ENCODE assay signal across 8 mouse cellular contexts in the genomic region with DNA sequence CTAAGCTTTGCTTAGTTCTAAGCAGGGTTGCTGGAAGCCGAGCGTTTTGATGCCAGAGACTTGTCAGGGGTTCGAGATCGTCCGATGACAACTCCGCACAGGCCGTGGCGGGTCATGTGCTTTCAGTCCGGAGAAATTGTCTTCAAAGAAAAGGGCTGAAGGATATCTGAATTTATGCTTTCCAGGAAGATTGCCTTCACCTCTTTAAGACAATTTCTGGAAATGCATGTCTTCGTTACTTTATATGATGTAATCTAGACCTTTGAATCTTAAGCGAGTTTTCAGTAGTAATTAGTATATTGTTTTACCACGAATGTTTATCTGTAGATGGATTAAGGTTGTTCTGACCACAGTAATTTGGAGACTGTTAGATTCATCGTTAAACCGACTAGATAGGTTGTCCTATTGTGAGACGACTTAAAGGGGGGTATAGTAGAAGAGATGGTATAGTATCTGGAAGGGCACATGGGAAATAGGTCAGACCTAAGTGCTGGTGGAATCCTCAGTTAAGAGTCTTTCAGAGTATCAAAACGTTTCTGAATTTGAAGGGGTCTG. TPM values are rescaled to one million over a fixed set of nuclear protein-coding genes. Genes with fewer than 3 reads are reported as not detected.
DNase-seq lines count a peak whose midpoint lies in the region; ATAC-seq lines count a peak whose summit lies in the region.

No protein-coding gene starts in this region.

- peak overlapping the region; percentile 67 for H3K4me2 ChIP-seq in kidney, embryonic 14.5 days (replicated peaks; ENCODE audit: low read depth, low read length)
- H3K4me2 ChIP-seq in hindbrain, embryonic 14.5 days (replicated peaks): peak overlapping the region; percentile 97
- peak overlapping the region; percentile 97 for H3K4me2 ChIP-seq in midbrain, embryonic 14.5 days (ENCODE audit: low read length)

- H3K36me3 ChIP-seq in kidney, embryonic 14.5 days (ENCODE audit: control insufficient read depth, insufficient read depth, low read length): peaks cover 44% of the 10 kb centered on the region
- peaks cover 42% of the 10 kb centered on the region for H3K36me3 ChIP-seq in hindbrain, embryonic 14.5 days (replicated peaks; ENCODE audit: control insufficient read depth, insufficient read depth)
- H3K36me3 ChIP-seq in midbrain, embryonic 14.5 days (ENCODE audit: control insufficient read depth, insufficient read depth, low read length): peaks cover 38% of the 10 kb centered on the region

- H3K27me3 ChIP-seq in kidney, embryonic 14.5 days (ENCODE audit: control insufficient read depth, insufficient read depth, low read length): no peaks in the 10 kb centered on the region
- no peaks in the 10 kb centered on the region for H3K27me3 ChIP-seq in hindbrain, embryonic 14.5 days (ENCODE audit: control insufficient read depth, insufficient read depth, low read length)
- H3K27me3 ChIP-seq in midbrain, embryonic 14.5 days (ENCODE audit: control insufficient read depth, insufficient read depth, low read length): no peaks in the 10 kb centered on the region

- H3K9me3 ChIP-seq in kidney, embryonic 14.5 days (ENCODE audit: control insufficient read depth, low read length): no peaks in the 10 kb centered on the region
- H3K9me3 ChIP-seq in hindbrain, embryonic 14.5 days (ENCODE audit: control insufficient read depth, low read length): no peaks in the 10 kb centered on the region
- no peaks in the 10 kb centered on the region for H3K9me3 ChIP-seq in midbrain, embryonic 14.5 days (ENCODE audit: control insufficient read depth, low read length)

- peak overlapping the region; percentile 80 for H3K9ac ChIP-seq in kidney, embryonic 14.5 days (ENCODE audit: low read depth, low read length)
- peak overlapping the region; percentile 81 for H3K9ac ChIP-seq in hindbrain, embryonic 14.5 days
- H3K9ac ChIP-seq in midbrain, embryonic 14.5 days (replicated peaks; ENCODE audit: low read length): peak overlapping the region; percentile 66

- no peak for DNase-seq in kidney, adult 9 months
- peak; percentile 16 for DNase-seq in adipocyte (ENCODE audit: low spot score)
- no peak for DNase-seq in hindbrain, embryonic 14.5 days (ENCODE audit: low spot score)
- DNase-seq in midbrain, embryonic 14.5 days: no peak
- no peak for DNase-seq in ovary, postnatal 36 days (ENCODE audit: low spot score)
- DNase-seq in adrenal gland, postnatal 4 days (ENCODE audit: low spot score in 2 of 2): no peak

- under 1% methylated on average over 16 of the region's 16 CpGs for WGBS in kidney, embryonic 14.5 days
- under 1% methylated on average over 16 of the region's 16 CpGs for WGBS in hindbrain, embryonic 14.5 days
- WGBS in midbrain, embryonic 14.5 days: under 1% methylated on average over 16 of the region's 16 CpGs

- no peak for ATAC-seq in kidney, embryonic 14.5 days (ENCODE audit: low FRiP score, low TSS enrichment)
- no peak; the same call in 1 of the 2 replicates for ATAC-seq in hindbrain, embryonic 14.5 days (ENCODE audit: low FRiP score)
- no peak for ATAC-seq in midbrain, embryonic 14.5 days (ENCODE audit: low FRiP score, low TSS enrichment)
- ATAC-seq in monocyte, adult 5-6 weeks (replicated peaks; ENCODE audit: insufficient number of reproducible peaks, low FRiP score, low TSS enrichment, poor library complexity, severe bottlenecking): no peak

- H3K27ac ChIP-seq in kidney, embryonic 14.5 days (ENCODE audit: low read depth, low read length): peak overlapping the region; percentile 51
- peak overlapping the region; percentile 82 for H3K27ac ChIP-seq in hindbrain, embryonic 14.5 days
- peak overlapping the region; percentile 83; the same call in 1 of the 2 replicates for H3K27ac ChIP-seq in midbrain, embryonic 14.5 days (replicated peaks; ENCODE audit: low read depth, low read length)

- H3K4me1 ChIP-seq in kidney, embryonic 14.5 days (ENCODE audit: control insufficient read depth, insufficient read depth, low read length): 0 out of 2 replicates have a peak, but pooled peaks cover 7% of the 10 kb centered on the region
- peaks cover 16% of the 10 kb centered on the region for H3K4me1 ChIP-seq in hindbrain, embryonic 14.5 days (replicated peaks; ENCODE audit: control insufficient read depth, insufficient read depth, low read length)
- H3K4me1 ChIP-seq in midbrain, embryonic 14.5 days (ENCODE audit: control insufficient read depth, insufficient read depth, low read length): peaks cover 15% of the 10 kb centered on the region

- peak overlapping the region; percentile 69 for H3K4me3 ChIP-seq in kidney, embryonic 14.5 days (ENCODE audit: low read length)
- H3K4me3 ChIP-seq in hindbrain, embryonic 14.5 days (replicated peaks; ENCODE audit: low read length): peak overlapping the region; percentile 82
- H3K4me3 ChIP-seq in midbrain, embryonic 14.5 days (replicated peaks; ENCODE audit: low read depth, low read length): peak overlapping the region; percentile 79

RNA-seq across cellular contexts. Expression of gene Rpl4, which starts 0.6 kb away (rescaled TPM):
- 1,389 and 1,446 TPM in 2 replicates for polyA plus RNA-seq in kidney, embryonic 14.5 days (2014; fragmentation: Nextera tagmentation; extraction: Ambion mirVana)
- 650 and 656 TPM in 2 replicates for polyA plus RNA-seq in hindbrain, embryonic 14.5 days (2014; fragmentation: Nextera tagmentation; extraction: Ambion mirVana)
- 640 and 695 TPM in 2 replicates for polyA plus RNA-seq in midbrain, embryonic 14.5 days (2014; fragmentation: Nextera tagmentation; extraction: Ambion mirVana)
- 1,464 to 1,635 TPM (median 1,516 TPM) in 3 replicates for total RNA-seq in monocyte, adult 5-6 weeks (2017)
- total RNA-seq in adrenal gland, postnatal 4 days (2021): 1,000 to 10,000 TPM; 1,230 to 1,246 TPM

RNA-seq across cellular contexts. Expression of gene Zwilch, which starts 0.8 kb away (rescaled TPM):
- 17.3 and 34.4 TPM in 2 replicates for polyA plus RNA-seq in kidney, embryonic 14.5 days (2014; fragmentation: Nextera tagmentation; extraction: Ambion mirVana)
- polyA plus RNA-seq in hindbrain, embryonic 14.5 days (2014; fragmentation: Nextera tagmentation; extraction: Ambion mirVana): 3.6 and 4.3 TPM in 2 replicates
- polyA plus RNA-seq in midbrain, embryonic 14.5 days (2014; fragmentation: Nextera tagmentation; extraction: Ambion mirVana): 2.3 and 6.8 TPM in 2 replicates
- total RNA-seq in monocyte, adult 5-6 weeks (2017): 3.4 to 10.1 TPM (median 7.4 TPM) in 3 replicates
- 10 to 100 TPM; 19.2 to 19.9 TPM for total RNA-seq in adrenal gland, postnatal 4 days (2021)

RNA-seq across cellular contexts. Expression of gene Snapc5, which starts 5.3 kb away (rescaled TPM):
- polyA plus RNA-seq in kidney, embryonic 14.5 days (2014; fragmentation: Nextera tagmentation; extraction: Ambion mirVana): 25.7 and 37.9 TPM in 2 replicates
- polyA plus RNA-seq in hindbrain, embryonic 14.5 days (2014; fragmentation: Nextera tagmentation; extraction: Ambion mirVana): 24.2 and 27.0 TPM in 2 replicates
- polyA plus RNA-seq in midbrain, embryonic 14.5 days (2014; fragmentation: Nextera tagmentation; extraction: Ambion mirVana): 25.6 and 29.7 TPM in 2 replicates
- total RNA-seq in monocyte, adult 5-6 weeks (2017): 54.0 to 73.0 TPM (median 66.9 TPM) in 3 replicates
- 10 to 100 TPM; 21.6 to 21.8 TPM for total RNA-seq in adrenal gland, postnatal 4 days (2021)

RNA-seq across cellular contexts. Expression of gene Lctl, which starts 56.8 kb away (rescaled TPM):
- 0.16 and 0.19 TPM in 2 replicates for polyA plus RNA-seq in kidney, embryonic 14.5 days (2014; fragmentation: Nextera tagmentation; extraction: Ambion mirVana)
- polyA plus RNA-seq in hindbrain, embryonic 14.5 days (2014; fragmentation: Nextera tagmentation; extraction: Ambion mirVana): not detected in 2 replicates
- not detected in 2 replicates for polyA plus RNA-seq in midbrain, embryonic 14.5 days (2014; fragmentation: Nextera tagmentation; extraction: Ambion mirVana)
- total RNA-seq in monocyte, adult 5-6 weeks (2017): not detected in 3 replicates
- 1 to 10 TPM in 1 of 2 experiments, under 1 TPM in 1; 0.87 to 1.1 TPM for total RNA-seq in adrenal gland, postnatal 4 days (2021)
